Mouse (Mus musculus): Measurements from ENCODE around the gene Gm3532. TPM values are rescaled to one million over a fixed set of nuclear protein-coding genes. Genes with fewer than 3 reads are reported as not detected.
"Not testable (repeated sequence)": the region's sequence is repeated elsewhere in the genome, so short reads cannot be mapped to it uniquely, and the experiment has no call there.

Gene Gm3532
- polyA plus RNA-seq (2015; fragmentation: Nextera tagmentation; extraction: Ambion mirVana): not detected in 2 replicates

GRCm38 (mm10) chr14:5538196-5538595, at the start of gene Gm3532:
TSS of gene Gm3532 (plus strand) at chr14:5538496.
- not testable (repeated sequence) for H3K4me2 ChIP-seq; H3K9me3 ChIP-seq (replicated peaks); H3K4me1 ChIP-seq (replicated peaks); H3K27me3 ChIP-seq; H3K4me3 ChIP-seq; H3K9ac ChIP-seq; ATAC-seq (replicated peaks; ENCODE audit: insufficient number of reproducible peaks, insufficient read depth, low FRiP score, low read depth); H3K27ac ChIP-seq; H3K36me3 ChIP-seq
- no CpG with 5 or more reads among the region's 2 CpGs for WGBS

- not testable (repeated sequence) for H3K27me3 ChIP-seq; H3K9ac ChIP-seq; H3K9me3 ChIP-seq (replicated peaks); H3K4me2 ChIP-seq; H3K36me3 ChIP-seq; ATAC-seq (replicated peaks; ENCODE audit: insufficient number of reproducible peaks, insufficient read depth, low FRiP score, low read depth); H3K4me1 ChIP-seq (replicated peaks); H3K4me3 ChIP-seq; H3K27ac ChIP-seq
- WGBS: no CpG with 5 or more reads among the region's 35 CpGs
These were observed 36.9 kb upstream of the Gm3532 start, which contains the start of gene Gm3488 for GRCm38 (mm10) chr14:5501374-5501773. TSS of gene Gm3488 (plus strand) at chr14:5501674.

Other genes starting within 250 kb of the Gm3532 start
- not detected in 2 replicates for gene Gm3542, start 203.6 kb upstream of the Gm3532 start, polyA plus RNA-seq (2015; fragmentation: Nextera tagmentation; extraction: Ambion mirVana)
- gene Gm3500, start 149.4 kb upstream of the Gm3532 start, polyA plus RNA-seq (2015; fragmentation: Nextera tagmentation; extraction: Ambion mirVana): 0.08 TPM in 1 of 2 replicates, not detected in the other
- gene Gm3194, start 83.0 kb upstream of the Gm3532 start, polyA plus RNA-seq (2015; fragmentation: Nextera tagmentation; extraction: Ambion mirVana): 0.19 and 0.23 TPM in 2 replicates
- not detected in 2 replicates for gene Gm8246, start 60.7 kb upstream of the Gm3532 start, polyA plus RNA-seq (2015; fragmentation: Nextera tagmentation; extraction: Ambion mirVana)
- gene Gm3187, start 54.3 kb upstream of the Gm3532 start, polyA plus RNA-seq (2015; fragmentation: Nextera tagmentation; extraction: Ambion mirVana): not detected in 2 replicates
- gene Gm3488, start 36.8 kb upstream of the Gm3532 start, polyA plus RNA-seq (2015; fragmentation: Nextera tagmentation; extraction: Ambion mirVana): 0.32 and 0.52 TPM in 2 replicates
- not detected in 2 replicates for gene Gm8265, start 94.5 kb downstream of the Gm3532 start, polyA plus RNA-seq (2015; fragmentation: Nextera tagmentation; extraction: Ambion mirVana)
- not detected in 2 replicates for gene Gm9603, start 149.0 kb downstream of the Gm3532 start, polyA plus RNA-seq (2015; fragmentation: Nextera tagmentation; extraction: Ambion mirVana)
- gene Gm3373, start 203.1 kb downstream of the Gm3532 start, polyA plus RNA-seq (2015; fragmentation: Nextera tagmentation; extraction: Ambion mirVana): not detected in 2 replicates

All from heart, embryonic 15.5 days (tissue).